Mouse (Mus musculus): ENCODE data around the gene Vps33b.

The Vps33b gene

DNA sequence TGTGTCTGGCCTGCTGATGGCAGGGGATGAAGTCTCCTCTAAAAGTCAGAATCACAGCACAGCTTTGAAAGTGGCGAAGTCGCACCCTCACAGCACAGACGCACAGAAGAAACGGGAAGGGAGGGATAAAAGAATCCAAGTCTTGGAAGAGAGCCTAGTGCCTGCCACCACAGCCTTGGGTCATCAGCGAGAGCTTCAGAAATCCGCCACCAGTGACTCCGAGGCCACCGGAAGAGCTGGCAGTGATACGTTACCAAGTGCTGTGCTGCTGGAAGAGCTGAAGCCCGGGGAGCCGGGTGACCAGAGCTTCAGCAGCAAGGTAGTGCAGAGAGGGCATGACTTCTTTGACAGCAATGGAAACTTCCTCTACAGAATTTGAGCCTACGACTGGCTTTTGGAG lies 4.8 kb upstream of the Vps33b start:
- CTCF ChIA-PET: no interaction called here

- CTCF ChIA-PET: interaction anchor here (0.7 kb wide), 1 partner anchor 139 kb away, joined by 3 read pairs; no protein-coding TSS in a partner anchor
Observed at GRCm38 (mm10) chr7:80267764-80268163, 1.7 kb upstream of the Vps33b start.

DNA sequence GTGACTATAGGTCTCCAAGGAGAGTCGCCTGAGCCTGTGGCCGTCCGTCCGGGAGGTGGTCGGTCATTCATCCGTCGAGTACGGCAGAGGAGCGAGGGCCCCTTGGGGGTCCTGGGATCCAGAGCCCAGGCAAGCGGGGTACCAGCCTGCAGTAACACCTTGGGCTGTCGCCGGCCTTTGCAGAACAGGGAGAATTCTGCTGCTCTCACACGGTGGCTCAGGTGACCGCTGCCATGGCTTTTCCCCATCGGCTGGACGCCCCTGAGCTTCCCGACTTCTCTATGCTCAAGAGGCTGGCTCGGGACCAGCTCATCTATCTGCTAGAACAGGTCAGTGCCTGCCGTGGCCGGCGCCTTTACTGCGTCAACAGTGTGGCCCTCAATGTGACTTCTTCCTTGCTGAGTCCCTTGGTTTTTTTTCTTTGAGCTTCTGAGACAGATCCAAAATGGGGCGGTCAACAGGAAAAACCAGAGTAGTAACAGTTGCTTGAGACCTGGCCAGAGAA lies 354 bp downstream of the Vps33b start:
- CTCF ChIA-PET: interaction anchor here (0.7 kb wide), 1 partner anchor 217 kb away, joined by 4 read pairs; no protein-coding TSS in a partner anchor

GRCm38 (mm10) chr7:80273456-80273855 lies 4.0 kb downstream of the Vps33b start:
- CTCF ChIA-PET: interaction anchor here (0.6 kb wide), 1 partner anchor 51 kb away, joined by 10 read pairs; the partner anchor contains the start of gene Rccd1

- CTCF ChIA-PET: no interaction called here
Observed at GRCm38 (mm10) chr7:80276374-80276773, 6.9 kb downstream of the Vps33b start.

DNA sequence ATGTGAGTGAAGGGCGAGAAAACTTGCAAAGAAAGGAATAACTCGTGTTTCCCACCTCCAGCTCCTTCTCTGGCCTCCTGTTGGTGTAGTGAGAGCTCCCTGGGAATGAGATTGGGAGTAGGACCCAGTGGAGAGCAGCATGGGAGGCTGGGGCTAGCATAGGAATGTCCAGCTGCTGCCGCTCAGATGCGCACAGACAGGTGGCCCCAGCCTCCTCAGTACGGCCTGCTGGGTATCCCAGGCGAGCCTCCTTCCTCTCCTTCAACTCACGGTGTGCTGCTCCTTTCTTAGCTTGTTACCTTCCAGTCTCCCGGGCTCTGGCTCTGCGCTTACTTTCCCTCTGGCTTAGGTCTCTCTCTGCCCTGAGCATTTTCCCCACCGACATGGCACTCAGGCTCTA lies 10.6 kb downstream of the Vps33b start:
- CTCF ChIA-PET: interaction anchor here (0.8 kb wide), 1 partner anchor 247 kb away, joined by 3 read pairs; no protein-coding TSS in a partner anchor

GRCm38 (mm10) chr7:80280998-80281397 lies 11.5 kb downstream of the Vps33b start:
- CTCF ChIA-PET: interaction anchor here (0.6 to 0.9 kb wide), 4 partner anchors 19 to 140 kb away, joined by 3 to 9 read pairs (median 6); no protein-coding TSS in a partner anchor

GRCm38 (mm10) chr7:80281646-80282045 lies 12.2 kb downstream of the Vps33b start:
- CTCF ChIA-PET: interaction anchor here (0.6 to 0.9 kb wide), 5 partner anchors 20 to 141 kb away, joined by 3 to 23 read pairs (median 6); no protein-coding TSS in a partner anchor

DNA sequence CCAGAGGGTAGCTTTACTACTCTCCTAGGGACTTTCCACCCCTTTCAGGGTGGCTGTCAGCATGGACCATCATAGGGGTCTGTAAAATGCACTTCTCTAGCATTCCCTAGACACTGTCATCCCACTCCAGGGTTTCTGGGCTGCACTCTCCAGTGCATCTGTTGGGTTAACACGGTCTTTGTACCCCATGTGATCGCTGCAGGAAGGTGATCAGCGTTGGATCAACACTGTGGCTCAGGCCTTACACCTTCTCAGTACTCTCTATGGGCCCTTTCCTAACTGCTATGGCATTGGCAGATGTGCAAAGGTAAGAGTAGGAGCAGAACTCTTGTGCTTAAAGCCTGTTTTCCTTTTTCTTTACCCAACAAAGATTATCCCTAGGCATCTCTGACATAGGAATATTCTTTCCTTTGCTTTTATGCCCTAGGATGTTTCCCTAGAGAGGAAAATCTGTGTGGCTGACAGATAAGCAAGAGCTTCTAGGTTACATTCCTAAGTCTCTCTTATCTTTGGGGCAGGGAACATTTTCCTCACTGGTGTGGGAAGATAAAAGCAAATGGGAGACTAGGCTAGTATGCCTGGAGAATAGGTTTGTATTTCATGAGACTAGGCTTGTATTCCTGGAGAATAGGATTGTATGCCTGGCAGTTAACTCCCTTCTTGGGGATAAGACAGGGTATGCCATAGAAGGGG lies 13.9 kb downstream of the Vps33b start:
- CTCF ChIA-PET: no interaction called here

GRCm38 (mm10) chr7:80284391-80284790 lies 14.9 kb downstream of the Vps33b start:
- CTCF ChIA-PET: interaction anchor here (0.5 kb wide), 1 partner anchor 55 kb away, joined by 3 read pairs; no protein-coding TSS in a partner anchor

DNA sequence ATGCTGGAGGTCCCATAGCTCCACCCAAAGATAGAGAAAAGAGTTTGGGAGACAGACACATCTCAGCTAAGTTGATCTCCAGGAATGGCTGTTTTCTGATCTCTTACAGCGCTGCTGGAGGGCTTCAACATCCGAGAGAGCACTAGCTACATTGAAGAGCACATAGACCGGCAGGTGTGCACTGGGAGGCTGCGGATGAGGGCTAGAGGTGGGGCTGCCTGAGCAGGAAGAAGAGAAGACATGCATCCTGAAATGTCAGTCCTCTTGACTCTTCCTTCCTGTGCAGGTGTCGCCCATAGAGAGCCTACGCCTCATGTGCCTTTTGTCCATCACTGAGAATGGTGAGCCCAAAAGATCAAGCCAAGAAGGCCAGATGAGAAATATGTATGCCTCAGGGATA lies 16.3 kb downstream of the Vps33b start:
- CTCF ChIA-PET: interaction anchor here (0.7 to 0.8 kb wide), 2 partner anchors 38 to 52 kb away, joined by 3 to 6 read pairs; no protein-coding TSS in a partner anchor

- CTCF ChIA-PET: no interaction called here
Observed at GRCm38 (mm10) chr7:80287736-80288135, 18.3 kb downstream of the Vps33b start.

- CTCF ChIA-PET: interaction anchor here (1.1 to 1.4 kb wide), 2 partner anchors 34 to 138 kb away, joined by 4 to 6 read pairs; no protein-coding TSS in a partner anchor
Observed at GRCm38 (mm10) chr7:80294062-80294763, 24.8 kb downstream of the Vps33b start, which contains the start of gene Prc1. Prc1 (plus strand) TSS chr7:80294450.

- CTCF ChIA-PET: interaction anchor here (1.1 kb wide), 1 partner anchor 139 kb away, joined by 4 read pairs; no protein-coding TSS in a partner anchor
Observed at GRCm38 (mm10) chr7:80294764-80295648, 25.6 kb downstream of the Vps33b start.

DNA sequence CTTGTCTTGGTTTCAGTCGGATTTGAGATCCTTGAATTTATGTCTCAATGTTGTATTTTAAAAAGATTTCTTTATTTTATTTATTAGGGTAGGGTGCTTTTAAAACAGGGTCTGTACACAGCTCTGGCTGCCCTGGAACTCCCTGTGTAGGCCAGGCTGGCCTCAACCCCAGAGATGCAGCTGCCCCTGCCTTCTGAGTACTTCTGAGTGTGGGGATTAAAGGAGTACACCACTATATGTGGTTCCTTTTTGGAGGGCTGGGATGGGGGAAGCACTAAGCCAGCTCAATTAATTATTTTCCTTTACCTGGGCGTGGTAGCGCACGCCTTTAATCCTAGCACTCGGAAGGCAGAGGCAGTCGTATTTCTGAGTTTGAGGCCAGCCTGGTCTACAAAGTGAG lies 27.0 kb downstream of the Vps33b start:
- CTCF ChIA-PET: no interaction called here

- CTCF ChIA-PET: no interaction called here
Observed at GRCm38 (mm10) chr7:80297041-80297440, 27.6 kb downstream of the Vps33b start.

GRCm38 (mm10) chr7:80298754-80299153 lies 29.3 kb downstream of the Vps33b start:
- CTCF ChIA-PET: no interaction called here

DNA sequence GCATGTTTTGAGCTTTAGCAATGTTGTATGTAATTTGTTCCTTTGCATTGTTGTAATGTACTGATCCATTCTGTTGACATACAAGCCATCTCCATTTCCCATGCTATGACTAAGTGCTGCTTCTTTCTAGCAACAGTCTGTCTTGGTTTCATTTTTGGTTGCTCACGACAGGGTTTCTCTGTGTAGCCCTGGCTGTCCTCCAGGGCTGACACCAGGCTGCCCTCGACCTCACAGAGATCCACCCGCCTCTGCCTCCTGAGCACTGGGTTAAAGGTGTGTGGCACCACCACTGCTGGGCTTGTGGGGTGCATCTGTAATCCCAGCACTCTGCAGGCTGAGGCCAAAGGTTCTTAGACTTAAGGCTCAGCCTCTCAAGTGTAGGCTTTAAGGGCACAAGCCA lies 30.1 kb downstream of the Vps33b start:
- CTCF ChIA-PET: no interaction called here

DNA sequence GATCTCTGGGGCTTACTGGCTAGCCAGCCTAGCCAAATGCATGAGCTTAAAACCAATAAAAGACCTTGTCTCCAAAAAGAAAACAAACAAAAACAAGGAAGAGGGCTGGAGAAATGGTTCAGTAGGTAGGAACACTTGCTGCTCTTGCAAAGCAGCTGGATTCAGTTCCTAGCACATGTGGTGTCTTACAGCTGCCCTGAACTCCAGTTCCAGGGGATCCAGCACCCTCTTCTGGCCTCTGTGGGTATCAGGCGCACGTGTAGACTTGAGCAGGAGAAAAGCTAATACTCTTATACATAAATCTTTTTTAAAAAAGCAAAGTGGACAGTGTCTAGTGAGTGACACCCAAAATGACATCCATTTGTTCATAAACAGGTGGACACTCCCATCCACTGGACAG lies 32.1 kb downstream of the Vps33b start:
- CTCF ChIA-PET: interaction anchor here (0.6 kb wide), 1 partner anchor 159 kb away, joined by 6 read pairs; no protein-coding TSS in a partner anchor

GRCm38 (mm10) chr7:80307766-80308165 lies 38.3 kb downstream of the Vps33b start:
- CTCF ChIA-PET: interaction anchor here (0.7 kb wide), 1 partner anchor 355 kb away, joined by 3 read pairs; no protein-coding TSS in a partner anchor

DNA sequence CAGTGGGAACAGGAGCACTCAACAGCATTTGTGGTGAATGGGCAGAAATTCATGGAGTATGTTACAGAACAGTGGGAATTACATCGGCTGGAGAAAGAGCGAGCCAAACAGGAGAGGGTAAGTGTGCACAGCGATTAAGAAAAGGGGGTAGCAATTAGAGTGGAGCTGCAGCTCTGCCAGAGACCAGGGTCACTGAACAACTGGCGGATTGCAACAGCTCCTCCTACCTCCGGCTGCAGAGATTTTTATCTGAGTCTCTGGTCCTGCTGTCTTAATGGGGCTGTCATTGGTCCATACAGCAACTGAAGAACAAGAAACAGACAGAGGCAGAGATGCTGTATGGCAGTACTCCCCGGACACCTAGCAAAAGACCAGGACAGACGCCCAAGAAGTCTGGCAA lies 41.3 kb downstream of the Vps33b start:
- CTCF ChIA-PET: no interaction called here
